Mouse (Mus musculus): Measurements from ENCODE around the gene Gm5901.

GRCm38 (mm10) chr7:105380329-105380728 is 5.5 kb downstream of the Gm5901 start:
- TF ChIP-seq CTCF (IDR thresholded peaks at IDR 0.05; ENCODE audit: low read depth) (no peak), EP300 (optimal IDR thresholded peaks at IDR 0.05) (no peak)
